Mouse (Mus musculus) stomach, postnatal 0 days (tissue): ENCODE data around the gene Pheta1.

Source experiments
- CTCF ChIP-seq: IDR thresholded peaks from 2 replicates; pipeline ENCODE4 v1.5.1; 2016; ENCODE audit warnings: antibody characterized with exemption, low read depth, mild to moderate bottlenecking, moderate library complexity
- EP300 ChIP-seq: optimal IDR thresholded peaks from 2 replicates; pipeline ENCODE3; 2016; ENCODE audit warnings: antibody characterized with exemption

- TF ChIP-seq EP300: no peak
- no peak for TF ChIP-seq CTCF
Observed at GRCm38 (mm10) chr5:121871515-121872030, 22.8 kb downstream of the Pheta1 start.
